ENCODE assay signal across 25 mouse cellular contexts in the genomic region with DNA sequence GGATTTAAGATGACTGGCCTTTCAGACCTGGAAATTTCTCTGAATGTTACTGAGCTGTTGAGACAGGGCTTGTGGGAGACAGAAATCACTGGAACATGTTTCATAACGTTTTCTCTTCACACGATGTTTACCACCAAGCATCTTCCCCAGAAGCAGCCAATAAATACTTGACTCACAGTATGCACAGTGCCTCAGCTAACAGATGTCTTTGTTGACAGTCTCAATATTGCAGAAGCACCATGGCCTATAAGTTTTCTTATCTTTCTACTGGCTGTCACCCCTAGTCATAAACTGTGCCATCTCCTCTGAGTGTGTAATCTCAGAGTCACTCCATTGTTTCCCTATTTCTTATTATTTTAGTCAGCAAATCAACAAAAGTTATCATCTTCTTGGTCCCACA.
DNase-seq lines count a peak whose midpoint lies in the region; ATAC-seq lines count a peak whose summit lies in the region.
"Had no signal": no experiment of that assay in that cellular context is flagged by ENCODE, and none has a peak within 500 bp of the region (broad histone marks: within the 10 kb centered on the region; RNA-seq: fewer than 3 reads in every experiment).

No protein-coding gene starts in this region.

- no peak overlapping the region for H3K9ac ChIP-seq in forebrain, embryonic 13.5 days
- H3K9ac ChIP-seq in forebrain, embryonic 12.5 days = no peak overlapping the region
- H3K9ac ChIP-seq in forebrain, embryonic 16.5 days (replicated peaks; ENCODE audit: low read depth, low read length) = no peak overlapping the region
- H3K9ac ChIP-seq: embryonic facial prominence, embryonic 13.5 days; embryonic facial prominence, embryonic 15.5 days had no signal

- no peak for DNase-seq in forebrain, embryonic 10.5 days (ENCODE audit: extremely low spot score, low spot score)
- peak; percentile 7 for DNase-seq in brain, adult 2 months (ENCODE audit: low read depth, low spot score)
- no peak for DNase-seq in spleen, postnatal 36 days (ENCODE audit: low spot score in 2 of 2)
- DNase-seq: adrenal gland, adult 8-10 months; adrenal gland, postnatal 14 days; adrenal gland, postnatal 36 days; B cell, adult 2 months; cerebellum, adult 11-12 months; cerebellum, adult 2 months; cerebellum, adult 9-10 months; cerebellum, postnatal 10 days; cerebellum, postnatal 25 days; embryo, embryonic 11 days; gastrocnemius, adult 2 months had no signal

- H3K36me3 ChIP-seq in forebrain, embryonic 13.5 days (ENCODE audit: poor library complexity, severe bottlenecking) = no peaks in the 10 kb centered on the region
- H3K36me3 ChIP-seq in forebrain, embryonic 12.5 days (replicated peaks) = no peaks in the 10 kb centered on the region
- no peaks in the 10 kb centered on the region for H3K36me3 ChIP-seq in forebrain, embryonic 16.5 days (ENCODE audit: control insufficient read depth, insufficient read depth)
- no peaks in the 10 kb centered on the region for H3K36me3 ChIP-seq in forebrain, embryonic 10.5 days (replicated peaks)
- H3K36me3 ChIP-seq: embryonic facial prominence, embryonic 13.5 days; embryonic facial prominence, embryonic 15.5 days; G1E had no signal

- H3K4me2 ChIP-seq in forebrain, embryonic 13.5 days = no peak overlapping the region
- no peak overlapping the region for H3K4me2 ChIP-seq in forebrain, embryonic 12.5 days
- H3K4me2 ChIP-seq in forebrain, embryonic 16.5 days (ENCODE audit: low read length) = no peak overlapping the region
- H3K4me2 ChIP-seq: embryonic facial prominence, embryonic 13.5 days; embryonic facial prominence, embryonic 15.5 days had no signal

- ATAC-seq in forebrain, embryonic 13.5 days = peak; percentile 48; the same call in 1 of the 2 replicates
- no peak for ATAC-seq in forebrain, embryonic 12.5 days (ENCODE audit: low FRiP score)
- ATAC-seq in forebrain, embryonic 16.5 days = peak; percentile 55
- ATAC-seq: activated CD4-positive, CD25-positive, alpha-beta regulatory T cell, adult 4 months; CD4-positive, CD25-positive, alpha-beta regulatory T cell, adult 4 months; Patski had no signal

- H3K27me3 ChIP-seq in forebrain, embryonic 13.5 days = no peaks in the 10 kb centered on the region
- no peaks in the 10 kb centered on the region for H3K27me3 ChIP-seq in forebrain, embryonic 12.5 days
- no peaks in the 10 kb centered on the region for H3K27me3 ChIP-seq in forebrain, embryonic 16.5 days (replicated peaks; ENCODE audit: control insufficient read depth, insufficient read depth, low read length)
- no peaks in the 10 kb centered on the region for H3K27me3 ChIP-seq in forebrain, embryonic 10.5 days (ENCODE audit: poor library complexity, severe bottlenecking)
- H3K27me3 ChIP-seq: CH12.LX; embryonic facial prominence, embryonic 13.5 days; embryonic facial prominence, embryonic 15.5 days had no signal

- no peak overlapping the region for H3K27ac ChIP-seq in forebrain, embryonic 13.5 days
- H3K27ac ChIP-seq in forebrain, embryonic 12.5 days = no peak overlapping the region
- no peak overlapping the region for H3K27ac ChIP-seq in forebrain, embryonic 16.5 days (ENCODE audit: low read length)
- no peak overlapping the region for H3K27ac ChIP-seq in forebrain, embryonic 10.5 days
- H3K27ac ChIP-seq: embryonic facial prominence, embryonic 13.5 days; embryonic facial prominence, embryonic 15.5 days; gastrocnemius, adult 2 months had no signal

- H3K4me1 ChIP-seq in forebrain, embryonic 13.5 days = no peaks in the 10 kb centered on the region
- no peaks in the 10 kb centered on the region for H3K4me1 ChIP-seq in forebrain, embryonic 12.5 days
- H3K4me1 ChIP-seq in forebrain, embryonic 16.5 days (replicated peaks; ENCODE audit: control insufficient read depth, insufficient read depth, low read length) = no peaks in the 10 kb centered on the region
- H3K4me1 ChIP-seq in forebrain, embryonic 10.5 days = no peaks in the 10 kb centered on the region
- H3K4me1 ChIP-seq: embryonic facial prominence, embryonic 13.5 days; embryonic facial prominence, embryonic 15.5 days had no signal

- WGBS in forebrain, embryonic 13.5 days = 72% methylated on average over 2 of the region's 2 CpGs
- WGBS in forebrain, embryonic 12.5 days = 84% methylated on average over 2 of the region's 2 CpGs
- WGBS in forebrain, embryonic 16.5 days = 74% methylated on average over 2 of the region's 2 CpGs
- 83% methylated on average over 2 of the region's 2 CpGs for WGBS in forebrain, embryonic 10.5 days

- H3K9me3 ChIP-seq in forebrain, embryonic 13.5 days (replicated peaks) = no peaks in the 10 kb centered on the region
- no peaks in the 10 kb centered on the region for H3K9me3 ChIP-seq in forebrain, embryonic 12.5 days
- H3K9me3 ChIP-seq in forebrain, embryonic 16.5 days (ENCODE audit: control insufficient read depth, low read length) = no peaks in the 10 kb centered on the region
- H3K9me3 ChIP-seq in forebrain, embryonic 10.5 days = no peaks in the 10 kb centered on the region
- H3K9me3 ChIP-seq: embryonic facial prominence, embryonic 13.5 days; embryonic facial prominence, embryonic 15.5 days; G1E had no signal

- no peak overlapping the region for H3K4me3 ChIP-seq in forebrain, embryonic 13.5 days
- no peak overlapping the region for H3K4me3 ChIP-seq in forebrain, embryonic 12.5 days (replicated peaks)
- H3K4me3 ChIP-seq in forebrain, embryonic 16.5 days (replicated peaks; ENCODE audit: low read length) = no peak overlapping the region
- H3K4me3 ChIP-seq in forebrain, embryonic 10.5 days = no peak overlapping the region
- H3K4me3 ChIP-seq: embryonic facial prominence, embryonic 13.5 days; embryonic facial prominence, embryonic 15.5 days; erythroblast, embryonic 14.5 days; gastrocnemius, adult 2 months had no signal
